Mouse (Mus musculus) CD8-positive naive resting alpha-beta T cell, adult 2 months (primary cell): ENCODE data around the gene Cwf19l1.
"Not testable (repeated sequence)": the region's sequence is repeated elsewhere in the genome, so short reads cannot be mapped to it uniquely, and the experiment has no call there.

Experiments
- DNase-seq, 2 experiments: peaks; one replicate each; pipeline ENCODE4 v3.0.0; 2022; ENCODE audit warnings: low read depth in 2 of 2, low spot score in 2 of 2

Gene Cwf19l1

DNA sequence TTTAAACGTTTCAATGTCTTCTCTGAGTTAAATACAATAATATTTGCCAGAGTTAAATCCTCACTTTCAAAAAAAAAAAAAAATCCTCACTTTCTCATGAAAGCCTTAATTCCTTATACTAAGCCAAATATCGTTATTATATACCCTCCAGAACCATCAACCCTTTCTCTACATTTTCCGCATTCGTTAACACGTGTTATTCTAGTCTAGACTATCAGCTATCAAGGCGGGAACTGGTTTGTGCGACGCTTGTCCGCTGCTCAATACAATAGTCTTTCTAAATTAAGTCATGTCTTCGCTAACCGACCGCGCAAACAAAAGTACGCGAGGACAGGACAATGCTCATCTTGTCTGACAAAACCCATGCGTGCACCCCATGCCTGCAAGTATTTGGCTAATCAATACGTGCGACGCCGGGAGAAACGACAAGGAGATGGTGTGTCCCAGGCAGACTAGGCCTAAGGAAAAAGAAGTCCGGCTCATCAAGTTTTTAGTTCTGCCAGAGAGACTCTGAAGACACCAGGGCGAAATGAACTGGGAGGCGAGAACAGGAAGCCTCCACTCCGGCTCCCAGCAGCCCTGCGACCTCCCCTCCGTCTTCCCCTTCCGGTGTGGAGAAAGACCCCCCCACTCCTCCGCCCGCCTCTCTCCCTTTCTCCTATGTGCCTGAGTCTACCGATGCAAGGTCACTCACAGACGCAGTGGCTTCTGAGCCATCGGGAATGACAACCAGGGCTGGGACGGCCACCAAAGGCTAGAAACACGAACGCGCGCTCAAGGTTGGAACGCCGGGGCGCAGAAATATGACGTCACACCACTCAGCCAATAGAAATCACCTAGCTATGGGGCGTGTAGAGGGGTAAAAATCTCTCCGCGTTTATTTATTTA is at the start of gene Cwf19l1:
Cwf19l1 (minus strand) TSS at position 805 of the 888 bp plus-strand sequence.
- DNase-seq: peak; percentile 72 to 78

DNA sequence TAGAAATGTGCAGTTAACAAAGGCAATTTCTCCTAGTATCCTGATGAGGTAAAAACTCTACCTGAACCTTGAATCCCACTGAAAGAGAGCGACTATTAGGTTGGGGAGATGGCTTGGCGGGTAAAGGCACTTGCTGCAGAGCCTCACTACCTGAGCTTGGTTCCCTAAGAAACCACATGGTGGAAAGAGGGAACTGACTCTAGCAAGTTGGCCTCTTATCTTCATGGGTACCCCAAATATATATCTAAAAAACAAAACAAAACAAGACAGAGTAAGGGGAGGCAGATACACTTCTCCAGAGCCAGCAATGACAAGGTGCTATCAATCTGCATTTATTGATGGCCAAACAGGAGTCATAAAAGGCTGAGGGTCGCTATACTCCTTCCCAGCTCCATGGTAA is 48.3 kb upstream of the Cwf19l1 start:
- DNase-seq: no peak

DNA sequence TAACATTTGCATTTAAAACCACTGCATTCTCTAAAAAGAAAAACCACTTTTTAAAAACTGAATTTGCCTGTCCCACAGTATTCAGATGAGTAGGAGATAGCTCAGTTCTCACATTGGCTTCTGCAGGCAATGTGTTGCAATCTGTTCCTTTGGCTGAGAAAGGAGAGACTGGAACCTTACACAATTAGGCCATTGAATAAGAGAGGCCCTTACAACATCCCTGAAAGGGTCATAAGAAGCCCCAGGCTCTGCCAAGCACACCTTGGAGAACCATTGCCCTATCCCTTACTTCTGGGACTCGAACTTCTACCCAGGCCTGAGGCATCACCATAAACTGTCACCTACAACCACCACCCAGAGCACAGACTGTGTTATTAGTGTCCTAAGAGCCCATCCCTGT is 44.8 kb upstream of the Cwf19l1 start:
- no peak for DNase-seq

DNA sequence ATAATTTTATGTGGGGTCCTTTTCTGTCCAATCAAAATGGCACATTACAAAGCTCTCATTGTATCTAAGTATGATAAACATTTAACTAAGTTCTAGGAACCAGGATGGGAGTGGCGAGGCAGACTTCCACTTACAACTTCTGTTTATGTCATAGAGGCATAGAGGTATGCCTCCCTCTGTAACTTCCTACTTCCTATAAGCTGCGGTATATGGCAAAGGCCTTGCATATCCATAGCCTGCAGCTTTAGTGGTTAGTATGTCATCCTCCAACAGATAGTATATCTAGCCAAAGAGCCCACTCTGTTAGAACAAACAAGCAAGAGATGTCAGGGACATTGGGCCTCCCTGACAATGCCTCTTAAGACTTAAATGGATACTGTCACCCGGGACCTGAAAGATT is 41.1 kb upstream of the Cwf19l1 start:
- DNase-seq: no peak

DNA sequence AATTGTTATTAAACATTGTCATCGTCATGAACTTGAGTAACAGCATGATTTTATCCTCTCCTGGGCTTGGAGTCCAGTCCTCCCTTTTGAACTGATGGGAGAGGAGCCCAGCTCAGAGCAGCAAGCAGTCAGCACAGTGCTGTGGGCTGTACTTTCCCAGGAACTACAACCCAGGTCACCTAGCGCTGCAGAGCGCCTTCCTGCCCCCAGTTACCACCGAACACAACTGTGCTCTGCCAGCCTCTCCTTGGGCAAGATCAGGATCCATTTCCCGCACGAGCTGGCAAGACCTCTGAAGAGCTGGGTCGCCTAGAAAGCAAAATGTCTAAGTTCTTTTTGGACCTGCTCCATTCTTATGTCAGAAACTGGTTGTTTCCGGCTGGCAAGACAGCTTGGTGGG is 39.2 kb upstream of the Cwf19l1 start:
- no peak for DNase-seq

DNA sequence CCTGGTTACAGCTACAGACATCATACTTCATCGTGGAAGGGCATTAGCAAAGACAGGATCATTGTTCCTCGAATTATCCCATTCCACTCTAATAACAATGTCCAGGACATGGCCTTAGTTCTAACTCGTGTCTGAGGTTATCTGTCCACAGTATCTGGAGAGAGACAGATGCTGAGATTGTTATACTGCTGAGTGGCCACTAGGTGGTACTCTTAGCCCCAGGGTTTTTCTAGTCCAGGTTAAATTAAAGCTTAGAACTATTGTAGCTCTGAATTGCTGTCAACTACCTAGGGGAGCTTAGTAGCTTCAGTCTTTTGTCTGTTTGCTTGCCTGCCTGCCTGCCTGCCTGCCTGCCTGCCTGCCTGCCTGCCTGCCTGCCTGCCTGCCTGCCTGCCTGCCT is 25.8 kb upstream of the Cwf19l1 start:
- DNase-seq: no peak

DNA sequence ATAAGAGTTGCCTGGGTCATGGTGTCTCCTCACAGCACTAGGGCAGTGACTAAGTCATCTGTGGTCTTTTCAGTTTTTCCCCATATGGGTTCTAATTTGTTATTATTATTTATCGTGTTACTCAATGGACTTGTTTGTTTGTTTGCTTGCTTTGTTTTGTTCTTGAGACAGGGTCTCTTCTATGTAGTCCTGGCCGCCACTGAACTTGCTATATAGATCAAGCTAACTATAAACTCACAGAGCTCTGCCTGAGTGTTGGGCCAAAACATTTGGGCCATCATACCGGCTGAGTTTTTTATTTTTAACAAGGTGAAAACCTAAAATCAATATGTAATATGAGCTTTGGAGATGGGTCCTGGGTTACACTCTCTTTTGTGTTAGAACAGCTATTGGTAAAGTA is 23.7 kb upstream of the Cwf19l1 start:
- DNase-seq: no peak

DNA sequence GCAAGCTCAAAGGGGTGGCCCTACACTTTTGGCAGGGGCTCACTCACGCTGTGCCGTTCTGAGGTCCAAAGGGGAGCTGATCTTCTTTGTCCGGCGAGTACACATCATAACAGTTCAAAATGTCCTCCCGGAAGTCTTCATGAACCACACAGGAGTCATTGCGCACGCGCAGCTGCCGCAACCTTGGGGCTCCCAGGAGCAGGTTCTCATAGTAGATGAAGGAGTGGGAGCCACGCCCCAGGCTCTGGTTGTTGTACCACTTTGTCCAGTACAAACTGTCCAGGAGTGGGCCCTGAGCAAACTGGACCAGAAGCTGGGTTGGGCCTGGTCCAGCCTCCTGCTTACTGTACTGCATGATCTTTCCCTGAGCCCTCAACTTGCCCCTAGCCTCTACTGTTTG is 21.3 kb upstream of the Cwf19l1 start:
- DNase-seq: no peak

DNA sequence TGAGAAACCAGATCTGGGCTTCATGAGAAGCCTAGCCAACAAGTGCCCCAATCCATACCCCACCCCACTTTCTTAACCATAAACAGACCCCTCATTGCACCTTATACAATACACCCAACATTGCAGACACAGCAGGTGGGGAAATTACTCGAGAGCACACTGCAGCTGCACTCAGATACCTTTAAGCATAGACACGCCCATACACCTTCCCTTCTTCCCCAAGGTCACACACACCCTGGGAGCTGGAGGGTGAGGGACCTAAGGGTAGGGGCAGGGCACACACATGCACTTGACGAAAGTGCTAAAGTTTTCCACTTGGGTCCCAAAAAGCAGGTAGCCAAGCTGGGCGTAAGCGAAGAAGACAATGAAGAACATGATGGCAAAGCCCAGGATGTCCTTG is 18.1 kb upstream of the Cwf19l1 start:
- no peak for DNase-seq

DNA sequence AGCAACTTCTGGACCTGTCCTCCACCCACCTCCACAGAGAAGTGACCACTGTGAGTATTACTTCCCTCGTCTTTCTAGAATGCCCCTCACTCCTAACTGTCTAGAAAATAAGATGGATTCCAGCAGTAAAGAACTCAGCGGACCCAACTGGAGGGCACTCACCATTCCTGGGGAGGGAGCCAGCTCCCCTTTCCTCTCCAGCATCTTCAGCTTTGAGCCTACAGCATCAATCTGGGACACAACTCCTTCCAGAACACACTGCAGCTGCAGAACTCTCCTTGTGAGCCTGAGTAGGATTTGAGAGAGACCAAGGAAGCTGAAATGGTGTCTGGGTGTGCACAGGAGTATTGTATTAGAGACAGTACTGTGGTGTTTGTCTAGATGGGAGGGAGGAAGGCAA is 13.3 kb upstream of the Cwf19l1 start:
- DNase-seq: no peak

DNA sequence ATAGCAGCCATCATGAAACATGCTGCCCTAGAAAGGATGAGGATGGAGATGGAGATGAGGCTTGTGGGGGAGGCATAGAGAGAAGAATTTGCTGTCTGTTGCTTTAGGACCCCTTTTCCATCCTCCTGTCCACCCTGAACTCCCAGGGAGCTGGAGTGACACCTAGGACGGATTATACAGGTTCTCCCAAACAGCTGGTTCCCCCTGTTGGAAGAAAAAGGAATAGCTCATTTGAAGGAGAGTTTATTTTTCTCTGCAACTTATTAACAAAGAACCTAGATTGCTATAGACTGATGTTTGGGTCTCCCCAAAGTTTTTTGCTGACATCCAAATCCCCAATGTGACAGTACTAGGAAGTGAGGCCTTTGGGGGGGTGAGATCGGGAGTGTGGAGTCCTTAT is 12.7 kb upstream of the Cwf19l1 start:
- no peak for DNase-seq

DNA sequence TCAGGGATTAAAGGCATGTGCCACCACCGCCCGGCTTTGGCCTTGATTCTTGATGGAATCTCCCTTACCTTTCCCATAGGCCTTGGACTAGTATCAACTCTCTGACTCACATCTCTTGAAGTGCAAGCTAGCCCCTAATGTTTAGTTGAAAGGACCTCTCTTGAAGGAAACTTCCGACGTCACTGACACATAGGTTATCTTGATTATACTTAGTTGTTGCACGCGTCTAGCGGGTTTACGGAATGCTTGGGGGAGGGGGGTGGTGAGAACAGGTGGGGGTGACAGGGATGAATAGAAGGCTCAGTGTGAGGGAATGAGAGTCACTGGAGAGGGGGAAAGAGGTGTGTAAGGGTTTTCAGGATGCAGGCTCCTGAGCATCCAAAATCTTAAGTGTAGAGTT is 11.3 kb upstream of the Cwf19l1 start:
- DNase-seq: no peak

DNA sequence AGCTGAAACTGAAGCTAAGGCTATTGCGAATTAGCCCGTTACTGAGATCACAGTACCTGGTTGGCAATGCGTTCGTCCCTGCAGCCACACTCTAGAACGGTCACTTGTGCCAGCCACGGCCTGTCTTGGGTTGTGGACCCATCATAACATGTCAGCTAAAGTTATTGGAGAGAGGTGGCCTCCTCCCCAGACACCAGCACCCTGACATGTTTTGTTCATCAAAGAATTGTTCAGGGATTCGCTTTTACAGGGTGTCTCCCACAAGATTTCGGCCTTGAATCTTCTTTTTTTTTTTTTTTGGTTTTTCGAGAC is 10.8 kb upstream of the Cwf19l1 start:
- DNase-seq: no peak

DNA sequence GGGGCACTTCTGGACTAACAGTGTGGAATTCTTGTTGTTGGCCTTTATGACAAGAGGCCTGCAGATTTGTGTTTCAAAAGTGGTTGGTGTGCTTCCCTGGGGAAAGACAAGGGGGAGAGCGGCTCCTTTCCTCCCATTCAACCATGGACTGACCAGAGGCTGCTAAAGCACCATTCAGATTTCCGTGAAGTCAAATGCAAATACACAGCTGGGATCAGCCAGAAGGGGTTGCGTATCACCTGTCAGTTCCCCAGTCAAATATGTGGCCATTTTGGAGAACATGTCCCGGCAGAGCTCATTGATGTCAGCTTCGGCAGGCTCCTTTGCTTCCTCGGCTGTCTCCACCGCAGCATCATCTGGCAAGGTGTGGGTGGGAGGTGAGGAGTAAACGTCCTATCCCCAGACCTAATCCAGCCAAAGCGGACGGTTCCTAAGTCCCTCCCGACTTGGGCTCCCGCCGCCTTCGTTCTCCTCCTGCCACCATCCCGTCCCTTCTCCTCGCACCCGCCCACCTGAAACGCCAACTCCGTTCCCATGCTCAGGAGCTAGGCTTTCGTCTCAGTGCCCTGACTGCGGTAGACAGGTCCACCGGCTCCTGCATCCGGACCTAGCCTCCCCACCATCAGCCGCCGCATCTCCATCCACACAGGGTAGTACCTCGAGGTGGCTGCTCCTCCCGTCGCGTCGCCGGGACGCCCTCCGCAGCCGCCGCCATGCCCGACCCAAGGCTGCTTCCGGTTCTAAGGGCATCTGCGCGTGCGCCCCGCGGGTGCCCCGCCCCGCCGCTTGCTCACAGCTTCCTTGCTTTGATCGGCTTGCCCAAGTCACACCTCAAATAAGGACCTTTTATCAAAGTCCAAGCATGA is 10.3 kb upstream of the Cwf19l1 start, which contains the start of gene Bloc1s2:
Bloc1s2 (minus strand) TSS at position 745 of the 866 bp plus-strand sequence.
- DNase-seq: peak; percentile 86 to 93

DNA sequence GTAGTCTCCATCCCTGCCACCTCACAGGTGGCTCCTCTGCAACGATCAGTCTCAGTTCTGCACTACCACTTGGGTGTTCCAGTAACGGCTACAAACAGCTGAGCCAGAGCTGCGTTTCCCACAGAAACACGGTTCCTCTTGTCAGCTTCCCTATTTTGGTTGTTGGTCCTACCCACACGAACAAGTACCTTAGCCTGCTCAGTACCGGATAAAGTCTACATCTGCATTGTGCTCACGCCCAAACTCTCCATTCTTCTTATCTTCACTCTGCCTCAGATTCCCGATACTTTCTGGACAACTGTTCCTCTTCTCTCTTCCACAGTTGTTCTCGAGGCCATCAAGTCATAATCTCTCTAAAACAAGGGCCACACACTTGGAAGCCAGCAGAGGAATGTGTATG is 8.7 kb upstream of the Cwf19l1 start:
- no peak for DNase-seq

DNA sequence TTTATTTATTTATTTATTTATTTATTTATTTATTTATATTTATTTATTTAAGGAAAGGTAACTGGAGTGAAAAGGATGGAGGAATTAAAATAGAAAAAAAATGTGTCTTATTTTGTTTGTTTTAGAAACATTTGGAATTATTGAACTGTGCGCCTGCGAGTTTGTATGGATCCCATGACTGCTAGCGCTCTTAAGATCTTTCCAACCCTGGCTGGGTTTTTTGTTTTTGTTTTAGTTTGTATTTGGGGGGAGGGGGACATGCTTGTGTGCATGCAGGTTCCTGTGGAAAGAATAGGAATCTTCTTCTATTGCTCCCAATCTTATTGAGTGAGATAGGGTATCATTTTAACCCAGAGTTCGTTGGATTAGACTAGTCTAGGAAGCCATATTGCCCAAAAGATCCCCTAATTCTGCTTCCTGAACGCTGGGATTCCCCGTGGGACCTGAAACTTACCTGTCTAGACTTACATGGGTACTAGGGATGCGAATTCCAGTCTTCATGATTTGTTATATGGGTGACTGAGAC is 347 bp upstream of the Cwf19l1 start:
- no peak for DNase-seq

DNA sequence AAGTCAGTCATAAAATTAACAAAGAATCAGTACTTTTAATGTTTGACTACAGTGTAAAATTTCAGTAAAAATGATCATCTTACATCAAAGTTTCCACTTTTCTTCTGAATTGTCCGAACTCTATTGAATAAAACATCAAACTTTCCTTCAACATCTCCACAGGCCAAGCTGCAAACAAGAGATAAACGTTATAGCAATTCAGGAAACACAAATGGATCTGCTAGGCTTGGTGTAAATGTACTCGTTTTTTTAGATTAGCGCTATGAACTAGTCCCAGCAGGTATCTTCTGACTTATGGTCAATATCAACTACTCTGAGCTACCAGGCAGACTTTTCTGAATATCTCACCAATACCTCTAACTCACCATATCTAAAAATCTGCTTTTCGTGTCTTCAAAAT is 2.8 kb downstream of the Cwf19l1 start:
- no peak for DNase-seq

DNA sequence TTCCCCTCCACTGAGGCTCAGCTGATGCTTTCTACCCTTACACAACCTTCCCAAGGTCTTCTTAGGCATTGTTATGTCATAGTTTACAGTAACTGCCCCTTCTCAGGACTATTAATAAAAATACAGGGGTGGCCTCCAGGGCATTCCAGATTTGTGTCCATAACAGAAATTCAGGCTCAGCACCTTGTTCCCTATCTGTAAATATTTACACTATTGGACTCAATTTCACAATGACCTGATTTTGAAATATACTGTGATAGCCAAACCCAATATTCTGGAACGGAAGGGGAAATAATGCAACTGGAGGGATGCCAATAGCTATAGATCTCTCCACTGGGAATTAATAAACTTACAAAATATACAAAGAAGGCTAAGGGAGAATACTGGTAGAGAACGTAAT is 7.1 kb downstream of the Cwf19l1 start:
- no peak for DNase-seq

DNA sequence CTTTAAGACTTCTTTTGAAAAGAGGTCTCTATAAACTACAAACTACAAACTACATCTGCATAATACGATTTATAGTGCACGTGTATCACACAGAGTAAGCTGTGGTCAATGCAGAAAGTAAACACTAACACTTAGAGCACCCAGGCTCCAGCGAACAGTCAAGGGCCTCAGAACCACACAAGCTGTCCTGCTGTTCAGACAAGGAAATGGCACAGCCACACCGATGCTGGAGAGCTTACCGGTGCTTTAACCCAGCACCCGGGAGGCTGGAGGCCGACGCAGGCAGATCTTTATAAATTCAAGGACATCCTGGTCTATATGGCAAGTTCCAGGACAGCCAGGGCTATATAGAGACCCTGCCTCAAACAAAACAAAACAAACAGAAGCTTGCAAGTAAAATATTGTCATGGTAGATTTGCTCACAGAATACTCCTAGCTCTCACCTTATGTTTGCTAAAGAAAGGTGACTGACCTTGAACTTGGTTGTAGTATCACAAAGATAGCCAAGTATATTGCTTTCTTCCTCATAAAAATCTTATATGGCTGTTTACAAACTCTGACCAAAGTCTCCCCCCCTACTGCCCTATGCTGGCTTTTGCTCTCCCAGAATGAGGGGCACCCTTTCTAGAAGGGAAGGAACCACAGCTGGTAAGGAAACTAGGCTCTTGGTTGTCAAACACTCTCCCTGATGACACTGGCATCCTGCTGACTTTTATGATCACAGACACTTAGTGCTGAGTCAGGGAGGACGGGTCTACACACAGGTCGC is 7.8 kb downstream of the Cwf19l1 start:
- no peak for DNase-seq

DNA sequence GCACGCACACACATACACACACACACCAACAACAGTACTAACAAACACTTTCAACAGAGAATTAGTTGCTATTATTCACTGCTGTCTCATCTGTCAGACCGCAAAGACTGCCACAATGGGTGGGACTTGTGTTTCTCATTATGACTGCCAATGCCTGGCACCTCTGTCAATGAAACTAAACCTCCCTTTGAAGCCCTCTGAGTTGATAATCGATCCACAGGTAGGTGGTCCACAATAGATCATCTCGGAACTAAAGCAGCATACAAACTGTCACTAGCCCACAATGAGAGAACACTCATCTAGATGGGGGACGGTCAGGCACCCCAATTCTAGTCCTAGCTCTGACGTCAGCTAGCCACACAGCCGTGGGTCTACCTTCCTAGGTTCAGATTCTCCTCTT is 14.5 kb downstream of the Cwf19l1 start:
- no peak for DNase-seq

DNA sequence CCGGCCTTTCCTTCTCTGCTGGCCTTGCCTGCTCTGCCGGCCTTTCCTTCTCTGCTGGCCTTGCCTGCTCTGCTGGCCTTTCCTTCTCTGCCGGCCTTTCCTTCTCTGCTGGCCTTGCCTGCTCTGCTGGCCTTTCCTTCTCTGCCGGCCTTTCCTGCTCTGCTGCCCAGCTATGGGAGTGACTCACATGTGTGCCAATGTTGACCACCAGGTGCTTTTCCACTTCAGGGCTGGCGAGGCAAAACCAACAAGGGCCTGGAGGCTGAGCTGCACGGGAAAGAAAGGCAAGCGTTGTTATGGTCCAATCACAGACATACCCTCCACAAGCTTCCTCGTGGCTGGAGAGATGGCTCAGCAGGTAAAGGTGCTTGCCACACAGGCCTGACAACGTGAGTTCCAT is 15.0 kb downstream of the Cwf19l1 start:
- DNase-seq: not testable (repeated sequence)
